Mouse (Mus musculus) forebrain, embryonic 14.5 days (tissue): ENCODE results near the gene Hpd. TPM values are rescaled to one million over a fixed set of nuclear protein-coding genes. Genes with fewer than 3 reads are reported as not detected.

Experiments used
- ATAC-seq: fragments of 200-750 bp; cut with Nextera tagmentation; 2 replicates; pipeline ENCODE4 v1.8.0; 2017; ENCODE audit warnings: mild to moderate bottlenecking, moderate library complexity
- DNase-seq: peaks from one replicate; pipeline ENCODE4 v3.0.0-alpha.2; 2015; ENCODE audit warnings: low spot score
- H3K27ac ChIP-seq: fragments of 300-500 bp; sonication (generic); 2 replicates; pipeline ENCODE4 v1.5.1; 2014; ENCODE audit warnings: low read depth, mild to moderate bottlenecking, control low read depth, low read length, moderate library complexity
- H3K27me3 ChIP-seq: fragments of 300-500 bp; sonication (generic); replicated peaks from 2 replicates; pipeline ENCODE4 v1.6.1; 2014; ENCODE audit warnings: low read length, control low read depth, mixed read lengths; ENCODE audit not compliant: control insufficient read depth, insufficient read depth
- H3K36me3 ChIP-seq: fragments of 300-500 bp; sonication (generic); 2 replicates; pipeline ENCODE4 v1.6.1; 2014; ENCODE audit warnings: low read length, control low read depth; ENCODE audit not compliant: control insufficient read depth, insufficient read depth
- H3K4me1 ChIP-seq: fragments of 300-500 bp; sonication (generic); 2 replicates; pipeline ENCODE4 v1.6.1; 2014; ENCODE audit warnings: antibody characterized with exemption, low read length, control low read depth; ENCODE audit not compliant: control insufficient read depth, insufficient read depth
- H3K4me2 ChIP-seq: fragments of 300-500 bp; sonication (generic); 2 replicates; pipeline ENCODE4 v1.6.1; 2014; ENCODE audit warnings: mild to moderate bottlenecking, control low read depth, low read length
- H3K4me3 ChIP-seq: fragments of 300-500 bp; sonication (generic); 2 replicates; pipeline ENCODE4 v1.5.1; 2014; ENCODE audit warnings: low read depth, low read length, control low read depth
- H3K9ac ChIP-seq: fragments of 300-500 bp; sonication (generic); 2 replicates; pipeline ENCODE4 v1.6.1; 2014; ENCODE audit warnings: mild to moderate bottlenecking, low read length, control low read depth, moderate library complexity
- H3K9me3 ChIP-seq: fragments of 300-500 bp; sonication (generic); replicated peaks from 2 replicates; pipeline ENCODE4 v1.6.1; 2016; ENCODE audit warnings: low read length, control low read depth, mixed read lengths; ENCODE audit not compliant: control insufficient read depth
- WGBS: fragments of 180-500 bp; shearing (Covaris S2); extraction: QIAGEN DNeasy Blood & Tissue Kit; methylation state at CpG from one replicate; pipeline ENCODE4 v1.1.7; 2014; 5-methylcytosine and 5-hydroxymethylcytosine counted together
- polyA plus RNA-seq: library from polyadenylated mRNA; unstranded; fragments of >200 nt; fragmentation: Nextera tagmentation; extraction: Ambion mirVana; gene quantifications from 2 replicates; pipeline ENCODE4 v1.2.1, GENCODE M21; 2014

Hpd gene
- polyA plus RNA-seq, 1 experiment from 2014 or later: not detected

GRCm38 (mm10) chr5:123136361-123137043 lies 46.0 kb downstream of the Hpd start:
- DNase-seq (peak; percentile 94), ATAC-seq (peak; percentile 38)
- peaks cover 52% of the 10 kb centered on the region for H3K4me1 ChIP-seq
- 2% methylated on average over 13 of the region's 13 CpGs for WGBS
- peak overlapping the region; percentile 90 for H3K4me2 ChIP-seq
- H3K36me3 ChIP-seq: peaks cover 44% of the 10 kb centered on the region
- peak overlapping the region; percentile 94 for H3K4me3 ChIP-seq
- H3K9ac ChIP-seq: peak overlapping the region; percentile 100
- no peaks in the 10 kb centered on the region for H3K27me3 ChIP-seq
- peak overlapping the region; percentile 100 for H3K27ac ChIP-seq
- no peaks in the 10 kb centered on the region for H3K9me3 ChIP-seq

- WGBS: 2% methylated on average over 30 of the region's 30 CpGs
- peak overlapping the region; percentile 94 for H3K4me3 ChIP-seq
- H3K36me3 ChIP-seq: peaks cover 51% of the 10 kb centered on the region
- peaks cover 52% of the 10 kb centered on the region for H3K4me1 ChIP-seq
- H3K27ac ChIP-seq: peak overlapping the region; percentile 100
- no peaks in the 10 kb centered on the region for H3K27me3 ChIP-seq
- peak overlapping the region; percentile 100 for H3K9ac ChIP-seq
- DNase-seq (peak; percentile 74), ATAC-seq (peak; percentile 11)
- peak overlapping the region; percentile 90 for H3K4me2 ChIP-seq
- H3K9me3 ChIP-seq: no peaks in the 10 kb centered on the region
These were observed 46.8 kb downstream of the Hpd start for GRCm38 (mm10) chr5:123135471-123136360.

- Histone ChIP-seq H3K27ac (peak overlapping the region; percentile 100), H3K9me3 (no peaks in the 10 kb centered on the region), H3K27me3 (no peaks in the 10 kb centered on the region), H3K9ac (peak overlapping the region; percentile 100), H3K4me1 (peaks cover 52% of the 10 kb centered on the region), H3K36me3 (peaks cover 58% of the 10 kb centered on the region), H3K4me2 (peak overlapping the region; percentile 90), H3K4me3 (peak overlapping the region; percentile 94)
- DNase-seq (peak; percentile 14), ATAC-seq (no peak)
- WGBS: 19% methylated on average over 8 of the region's 8 CpGs
These were observed 47.6 kb downstream of the Hpd start for GRCm38 (mm10) chr5:123134875-123135382.

- Histone ChIP-seq H3K9ac (peak overlapping the region; percentile 100), H3K27ac (peak overlapping the region; percentile 100), H3K27me3 (no peaks in the 10 kb centered on the region), H3K4me3 (peak overlapping the region; percentile 94), H3K36me3 (peaks cover 64% of the 10 kb centered on the region), H3K4me2 (peak overlapping the region; percentile 90), H3K9me3 (no peaks in the 10 kb centered on the region), H3K4me1 (peaks cover 52% of the 10 kb centered on the region)
- no peak for ATAC-seq
- peak; percentile 37 for DNase-seq
- WGBS: 21% methylated on average over 13 of the region's 13 CpGs
These were observed 48.2 kb downstream of the Hpd start for GRCm38 (mm10) chr5:123134186-123134874.

GRCm38 (mm10) chr5:123133784-123134143 lies 48.8 kb downstream of the Hpd start:
- Histone ChIP-seq H3K9me3 (no peaks in the 10 kb centered on the region), H3K4me3 (peak overlapping the region; percentile 5), H3K4me2 (peak overlapping the region; percentile 90), H3K4me1 (peaks cover 52% of the 10 kb centered on the region), H3K9ac (peak overlapping the region; percentile 100; the same call in 1 of the 2 replicates), H3K27me3 (no peaks in the 10 kb centered on the region), H3K36me3 (peaks cover 68% of the 10 kb centered on the region), H3K27ac (peak overlapping the region; percentile 100)
- ATAC-seq (0 out of 2 replicates have a peak, but pooled peaks have one; percentile 2), DNase-seq (peak; percentile 64)
- 9% methylated on average over 7 of the region's 7 CpGs for WGBS

GRCm38 (mm10) chr5:123133083-123133783 lies 49.3 kb downstream of the Hpd start:
- Histone ChIP-seq H3K27ac (peak overlapping the region; percentile 100), H3K9me3 (no peaks in the 10 kb centered on the region), H3K36me3 (peaks cover 73% of the 10 kb centered on the region), H3K4me3 (peak overlapping the region; percentile 5), H3K4me1 (peaks cover 52% of the 10 kb centered on the region), H3K4me2 (peak overlapping the region; percentile 90), H3K9ac (no peak overlapping the region), H3K27me3 (no peaks in the 10 kb centered on the region)
- 23% methylated on average over 18 of the region's 18 CpGs for WGBS
- DNase-seq: peak; percentile 84
- ATAC-seq: no peak

GRCm38 (mm10) chr5:123132308-123133071 lies 50.0 kb downstream of the Hpd start, which contains the start of gene Rhof:
Gene Rhof, minus strand, starts transcription at chr5:123132692.
- ATAC-seq (peak; percentile 27), DNase-seq (peak; percentile 82)
- Histone ChIP-seq H3K36me3 (peaks cover 73% of the 10 kb centered on the region), H3K27me3 (no peaks in the 10 kb centered on the region), H3K9ac (peak within 1 kb of the TSS; percentile 66), H3K27ac (peak within 1 kb of the TSS; percentile 100), H3K9me3 (no peaks in the 10 kb centered on the region), H3K4me1 (peaks cover 52% of the 10 kb centered on the region), H3K4me2 (peak within 1 kb of the TSS; percentile 90), H3K4me3 (peak within 1 kb of the TSS; percentile 33)
- WGBS: 2% methylated on average over 44 of the region's 44 CpGs
